Mouse (Mus musculus) liver, embryonic 12.5 days (tissue): ENCODE measurements around the gene Csnk1d. TPM values are rescaled to one million over a fixed set of nuclear protein-coding genes. Genes with fewer than 3 reads are reported as not detected.

Experiments used
- ATAC-seq: fragments of 200-750 bp; cut with Nextera tagmentation; 2 replicates; pipeline ENCODE4 v1.8.0; 2017; ENCODE audit warnings: moderate number of reproducible peaks, mild to moderate bottlenecking, moderate library complexity
- H3K27ac ChIP-seq: fragments of 300-500 bp; sonication (generic); 2 replicates; pipeline ENCODE4 v1.5.1; 2016; ENCODE audit warnings: mild to moderate bottlenecking
- H3K27me3 ChIP-seq: fragments of 300-500 bp; sonication (generic); replicated peaks from 2 replicates; pipeline ENCODE4 v1.6.1; 2016; ENCODE audit warnings: mild to moderate bottlenecking, moderate library complexity
- H3K36me3 ChIP-seq: fragments of 300-500 bp; sonication (generic); 2 replicates; pipeline ENCODE4 v1.6.1; 2016; ENCODE audit warnings: mild to moderate bottlenecking, moderate library complexity
- H3K4me1 ChIP-seq: fragments of 300-500 bp; sonication (generic); 2 replicates; pipeline ENCODE4 v1.6.1; 2016
- H3K4me2 ChIP-seq: fragments of 300-500 bp; sonication (generic); 2 replicates; pipeline ENCODE4 v1.6.1; 2016; ENCODE audit warnings: mild to moderate bottlenecking, moderate library complexity
- H3K4me3 ChIP-seq: fragments of 300-500 bp; sonication (generic); 2 replicates; pipeline ENCODE4 v1.5.1; 2016; ENCODE audit warnings: mild to moderate bottlenecking, moderate library complexity
- H3K9ac ChIP-seq: fragments of 300-500 bp; sonication (generic); 2 replicates; pipeline ENCODE4 v1.6.1; 2016; ENCODE audit warnings: mild to moderate bottlenecking, moderate library complexity
- H3K9me3 ChIP-seq: fragments of 300-500 bp; sonication (generic); replicated peaks from 2 replicates; pipeline ENCODE4 v1.6.1; 2016; ENCODE audit warnings: mild to moderate bottlenecking, moderate library complexity
- WGBS: fragments of 180-500 bp; shearing (Covaris S2); methylation state at CpG from one replicate; pipeline ENCODE4 v1.1.7; 2016; ENCODE audit not compliant: insufficient replicate concordance; 5-methylcytosine and 5-hydroxymethylcytosine counted together
- polyA plus RNA-seq: library from polyadenylated mRNA; unstranded; fragments of >200 nt; fragmentation: Nextera tagmentation; extraction: Ambion mirVana; gene quantifications from 2 replicates; pipeline ENCODE4 v1.2.1, GENCODE M21; 2016

Gene Csnk1d
- polyA plus RNA-seq, 1 experiment from 2014 or later = 61.1 TPM

DNA sequence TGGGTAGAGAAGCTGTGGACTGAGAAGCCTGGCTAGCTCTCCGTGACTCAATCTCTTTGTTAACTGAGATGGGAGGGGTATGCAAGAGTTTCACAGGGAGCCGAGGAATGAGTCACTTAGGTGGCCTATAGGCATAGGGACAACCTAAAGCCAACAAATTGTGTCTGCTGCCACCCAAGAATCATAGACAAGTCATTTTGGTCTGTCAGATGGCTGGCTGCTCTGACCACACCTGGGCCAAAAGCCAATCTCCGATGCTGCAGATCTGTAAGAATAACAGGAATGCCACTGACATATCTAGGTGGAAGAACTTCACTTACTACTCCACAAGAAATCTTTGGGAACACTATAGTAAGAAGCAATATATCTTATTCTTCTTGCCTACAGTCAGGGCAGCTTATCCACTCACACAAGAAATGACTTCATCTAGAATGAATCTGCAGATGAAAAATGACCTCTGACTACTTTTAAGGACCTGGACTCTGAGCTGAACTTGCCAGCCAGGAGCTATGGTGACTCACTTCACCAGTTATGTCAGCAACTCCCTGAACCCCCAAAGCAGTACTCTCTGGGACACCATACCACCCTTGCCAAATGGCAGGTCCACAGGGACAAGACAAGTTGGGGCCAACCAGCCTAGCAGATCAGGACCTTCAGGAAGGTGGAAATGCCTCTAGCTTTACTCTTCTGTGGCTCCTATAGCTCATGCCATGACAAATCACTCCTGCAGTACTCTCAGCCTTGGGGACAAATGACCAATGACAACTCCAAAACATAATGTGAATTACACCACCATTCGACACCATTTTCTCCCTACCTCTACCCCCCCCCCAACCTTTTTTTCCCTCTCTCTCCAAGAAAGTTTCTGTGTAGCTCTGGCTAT, 6.4 kb downstream of the Csnk1d start:
- peak overlapping the region; percentile 53; the same call in 1 of the 2 replicates for H3K27ac ChIP-seq
- WGBS = 83% methylated on average over 4 of the region's 4 CpGs
- no peak overlapping the region for H3K9ac ChIP-seq
- no peak overlapping the region for H3K4me3 ChIP-seq
- H3K27me3 ChIP-seq = no peaks in the 10 kb centered on the region
- peaks cover 94% of the 10 kb centered on the region for H3K4me1 ChIP-seq
- ATAC-seq = no peak
- no peak overlapping the region for H3K4me2 ChIP-seq
- H3K9me3 ChIP-seq = no peaks in the 10 kb centered on the region
- H3K36me3 ChIP-seq = peaks cover 83% of the 10 kb centered on the region

DNA sequence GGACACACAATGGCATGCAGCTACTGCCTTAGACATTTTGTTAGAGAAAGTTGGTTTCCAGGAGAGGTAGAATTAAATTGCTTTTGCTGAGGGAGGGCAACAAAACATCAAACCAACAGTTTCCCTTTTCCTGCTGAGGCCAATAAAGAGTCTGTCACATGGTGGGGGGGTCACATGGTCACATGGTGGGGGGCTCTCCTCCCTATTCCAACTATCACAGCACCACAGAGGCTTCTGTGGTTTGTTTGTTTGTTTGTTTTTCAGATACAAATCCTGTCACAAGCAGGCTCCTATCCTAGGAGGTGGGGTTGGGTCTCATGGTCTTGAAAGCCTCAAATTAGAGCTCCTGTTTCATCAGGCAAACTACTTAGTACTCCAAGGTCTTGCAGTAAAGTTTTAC, 8.7 kb downstream of the Csnk1d start:
- H3K4me2 ChIP-seq = no peak overlapping the region
- H3K27ac ChIP-seq = peak overlapping the region; percentile 73
- H3K4me3 ChIP-seq = no peak overlapping the region
- H3K4me1 ChIP-seq = peaks cover 91% of the 10 kb centered on the region
- H3K27me3 ChIP-seq = no peaks in the 10 kb centered on the region
- H3K9ac ChIP-seq = no peak overlapping the region; the same call in 1 of the 2 replicates
- no peaks in the 10 kb centered on the region for H3K9me3 ChIP-seq
- peaks cover 96% of the 10 kb centered on the region for H3K36me3 ChIP-seq
- ATAC-seq = no peak

DNA sequence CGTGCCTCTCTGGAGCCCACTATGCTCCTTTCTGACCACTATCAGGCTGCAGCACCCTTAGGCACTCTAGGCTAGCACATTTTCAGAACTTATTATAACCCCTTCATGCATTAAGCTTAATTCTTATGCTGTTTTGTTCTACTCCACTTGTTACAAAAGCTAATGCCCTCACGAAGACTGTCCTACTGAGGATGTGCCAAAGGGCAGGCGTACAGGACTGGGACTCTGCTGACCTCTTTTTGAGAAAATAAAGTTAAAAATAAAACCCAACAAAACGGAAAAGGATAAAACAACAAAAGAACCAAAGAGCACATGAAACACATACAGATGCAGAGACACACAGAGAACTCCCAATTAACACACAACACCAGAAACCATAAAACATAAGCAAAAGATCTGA, 9.5 kb downstream of the Csnk1d start:
- Histone ChIP-seq H3K36me3 (peaks cover 96% of the 10 kb centered on the region), H3K4me3 (no peak overlapping the region), H3K4me1 (peaks cover 84% of the 10 kb centered on the region), H3K9me3 (no peaks in the 10 kb centered on the region), H3K27ac (peak overlapping the region; percentile 73), H3K4me2 (no peak overlapping the region), H3K27me3 (no peaks in the 10 kb centered on the region), H3K9ac (no peak overlapping the region; the same call in 1 of the 2 replicates)
- 79% methylated on average over 4 of the region's 4 CpGs for WGBS
- no peak for ATAC-seq

DNA sequence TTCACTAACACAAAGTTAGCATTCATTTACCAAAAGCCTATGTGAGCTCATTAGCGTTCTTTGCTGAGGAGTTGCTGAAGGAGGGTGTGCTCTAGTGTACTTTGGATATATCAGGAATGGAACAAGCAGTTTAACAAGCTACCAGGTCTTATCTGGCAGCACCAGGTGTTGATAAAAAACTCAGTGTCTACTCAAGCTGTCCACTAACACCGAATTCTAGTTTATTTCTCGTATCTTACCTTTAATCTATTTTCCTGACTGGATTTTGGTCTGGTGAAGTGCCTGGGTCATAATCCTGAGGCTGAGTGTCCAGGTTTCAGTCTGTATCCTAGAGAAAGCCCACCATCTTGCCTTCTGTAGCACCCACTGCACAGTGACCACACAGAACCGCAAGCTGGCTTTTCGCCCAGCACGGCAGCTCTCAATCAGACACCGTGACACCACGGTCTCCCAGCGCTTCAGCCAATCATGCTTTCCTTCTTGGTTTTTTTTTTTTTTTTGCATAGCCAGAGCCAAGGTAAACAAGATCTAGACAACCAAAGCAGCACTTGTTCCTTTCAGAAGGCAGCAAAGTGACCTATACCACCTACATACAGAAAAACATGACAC, 10.6 kb downstream of the Csnk1d start:
- no peaks in the 10 kb centered on the region for H3K9me3 ChIP-seq
- WGBS = 21% methylated on average over 9 of the region's 9 CpGs
- peak overlapping the region; percentile 55 for H3K9ac ChIP-seq
- ATAC-seq = peak; percentile 93
- H3K36me3 ChIP-seq = peaks cover 96% of the 10 kb centered on the region
- peak overlapping the region; percentile 68 for H3K4me2 ChIP-seq
- peaks cover 73% of the 10 kb centered on the region for H3K4me1 ChIP-seq
- H3K27me3 ChIP-seq = no peaks in the 10 kb centered on the region
- H3K27ac ChIP-seq = peak overlapping the region; percentile 96
- peak overlapping the region; percentile 34 for H3K4me3 ChIP-seq

DNA sequence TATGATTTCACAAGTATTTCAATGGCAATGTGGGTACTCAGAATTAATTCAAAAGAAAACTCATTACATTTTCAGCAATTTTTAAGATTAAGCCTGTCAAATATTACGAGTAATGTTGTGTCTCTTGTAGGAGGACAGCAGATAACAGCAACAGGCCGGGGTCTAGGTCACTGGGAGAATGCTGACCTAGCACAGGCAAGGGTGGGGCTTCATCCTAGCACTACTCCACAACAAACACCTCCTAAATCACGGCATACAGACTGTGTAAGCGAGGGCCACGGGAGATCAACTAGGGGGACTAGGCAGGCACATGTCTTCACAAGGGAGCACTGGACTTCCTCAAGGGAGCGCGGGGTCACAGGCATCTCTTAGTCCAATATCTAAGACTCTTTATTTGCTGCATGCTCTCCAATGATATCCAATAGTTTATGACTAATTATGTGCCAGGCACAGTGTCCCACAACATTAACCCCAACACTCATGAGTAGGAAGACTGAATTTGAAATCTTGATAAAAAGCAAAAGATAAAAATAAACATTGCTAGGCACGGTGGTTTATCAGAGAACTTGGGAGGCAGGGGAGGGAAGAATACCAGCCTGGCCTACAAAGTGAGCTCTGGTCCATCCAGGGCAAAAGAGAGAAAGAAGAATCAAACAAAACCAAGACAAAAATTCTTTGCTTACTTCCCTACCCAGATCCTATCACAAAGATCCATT, 11.3 kb downstream of the Csnk1d start:
- Histone ChIP-seq H3K27me3 (no peaks in the 10 kb centered on the region), H3K4me2 (peak overlapping the region; percentile 68), H3K4me3 (peak overlapping the region; percentile 34), H3K4me1 (peaks cover 66% of the 10 kb centered on the region), H3K36me3 (peaks cover 98% of the 10 kb centered on the region), H3K27ac (peak overlapping the region; percentile 96), H3K9me3 (no peaks in the 10 kb centered on the region), H3K9ac (peak overlapping the region; percentile 55)
- WGBS = 42% methylated on average over 8 of the region's 8 CpGs
- ATAC-seq = peak; percentile 74

DNA sequence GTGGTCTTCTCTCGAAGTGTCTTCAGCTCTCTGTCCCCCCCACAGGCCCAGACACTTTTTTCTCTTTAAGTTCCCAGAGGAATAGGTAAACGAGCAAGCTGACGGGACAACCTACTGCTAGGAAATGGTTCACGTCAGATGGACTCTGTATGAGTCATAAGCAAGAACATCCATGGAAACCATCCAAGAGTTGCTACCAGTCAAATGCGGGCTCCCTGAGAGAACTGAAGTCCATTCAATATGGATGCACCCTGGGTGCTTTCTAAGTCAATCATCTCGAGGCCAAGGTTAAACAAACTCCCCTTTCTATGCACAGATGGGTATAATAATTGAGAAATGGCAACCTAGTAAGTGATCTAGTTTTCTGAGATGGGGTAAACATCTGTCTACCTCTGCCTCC, 17.8 kb downstream of the Csnk1d start:
- Histone ChIP-seq H3K4me1 (peaks cover 7% of the 10 kb centered on the region; the same call in 1 of the 2 replicates), H3K27ac (no peak overlapping the region), H3K27me3 (no peaks in the 10 kb centered on the region), H3K4me2 (no peak overlapping the region), H3K36me3 (peaks cover 100% of the 10 kb centered on the region), H3K4me3 (no peak overlapping the region), H3K9me3 (no peaks in the 10 kb centered on the region), H3K9ac (no peak overlapping the region)
- no peak for ATAC-seq
- 78% methylated on average over 6 of the region's 6 CpGs for WGBS

DNA sequence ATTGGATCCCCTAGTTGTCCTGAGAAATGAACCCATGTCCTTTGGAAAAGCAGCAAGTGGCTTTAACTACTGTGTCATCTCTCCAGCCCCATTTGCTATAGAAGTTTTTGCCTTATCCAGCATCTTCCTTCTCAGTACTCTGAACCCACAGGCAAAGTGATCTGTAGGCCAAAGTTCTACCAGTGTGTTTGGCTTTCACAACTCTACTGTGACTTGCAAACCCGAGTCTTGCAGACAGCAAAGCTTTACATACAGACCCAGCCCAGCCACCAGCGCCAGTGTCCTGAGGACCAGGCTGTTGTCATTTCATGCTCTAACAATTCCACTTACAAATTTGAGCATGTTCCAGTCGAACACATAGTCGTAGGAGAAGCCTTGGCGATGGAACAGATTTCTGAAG, 19.9 kb downstream of the Csnk1d start:
- Histone ChIP-seq H3K4me1 (no peaks in the 10 kb centered on the region), H3K4me3 (no peak overlapping the region), H3K36me3 (peaks cover 100% of the 10 kb centered on the region), H3K27me3 (no peaks in the 10 kb centered on the region), H3K27ac (no peak overlapping the region), H3K9ac (no peak overlapping the region), H3K9me3 (no peaks in the 10 kb centered on the region), H3K4me2 (no peak overlapping the region)
- 87% methylated on average over 5 of the region's 5 CpGs for WGBS
- no peak for ATAC-seq

DNA sequence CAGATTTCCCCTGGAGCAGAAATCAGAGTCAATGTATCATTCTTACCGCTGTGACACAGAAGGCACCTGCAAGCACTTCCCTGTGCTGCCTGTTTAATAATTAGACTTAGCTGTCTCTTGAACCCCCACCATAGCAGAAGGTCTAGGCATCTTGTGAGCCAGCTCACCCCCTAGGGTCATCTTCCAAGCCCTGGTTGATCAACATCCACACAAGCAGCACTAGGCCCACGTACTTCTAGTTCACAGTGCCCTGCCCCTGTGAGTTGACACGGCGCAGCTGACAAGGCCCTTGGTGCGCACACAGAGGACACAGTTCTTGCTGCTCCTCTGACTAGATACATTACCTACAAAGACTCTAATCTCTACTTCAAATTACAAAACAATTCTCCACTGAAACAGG, 21.4 kb downstream of the Csnk1d start:
- Histone ChIP-seq H3K4me2 (no peak overlapping the region), H3K4me3 (no peak overlapping the region), H3K27ac (no peak overlapping the region), H3K4me1 (0 out of 2 replicates have a peak, but pooled peaks cover 2% of the 10 kb centered on the region), H3K9ac (no peak overlapping the region), H3K9me3 (no peaks in the 10 kb centered on the region), H3K36me3 (peaks cover 100% of the 10 kb centered on the region), H3K27me3 (no peaks in the 10 kb centered on the region)
- WGBS = 94% methylated on average over 5 of the region's 5 CpGs
- ATAC-seq = no peak

DNA sequence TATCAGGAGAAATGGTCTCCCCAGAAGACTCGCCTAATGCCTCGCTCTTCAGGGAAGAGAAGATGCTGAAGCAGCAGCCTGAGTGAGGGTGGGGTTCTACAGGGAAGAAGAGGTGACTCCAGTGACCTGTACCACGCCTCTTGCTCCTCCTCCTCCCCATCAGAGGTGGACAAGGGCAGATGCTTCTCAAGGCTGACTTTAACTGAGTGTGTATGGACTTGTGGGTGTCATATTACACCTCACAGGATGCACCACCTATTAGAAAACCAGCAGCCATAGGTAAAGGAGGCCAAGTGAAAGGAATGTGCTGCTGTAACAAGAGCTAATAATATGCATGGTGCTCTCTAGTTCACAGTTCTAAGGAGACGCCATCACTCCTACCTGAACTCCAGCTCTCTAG, 25.5 kb downstream of the Csnk1d start:
- 85% methylated on average over 4 of the region's 4 CpGs for WGBS
- ATAC-seq = no peak
- H3K4me1 ChIP-seq = 0 out of 2 replicates have a peak, but pooled peaks cover 6% of the 10 kb centered on the region
- H3K4me2 ChIP-seq = no peak overlapping the region
- H3K36me3 ChIP-seq = peaks cover 100% of the 10 kb centered on the region
- no peak overlapping the region for H3K27ac ChIP-seq
- no peak overlapping the region for H3K9ac ChIP-seq
- H3K4me3 ChIP-seq = no peak overlapping the region
- no peaks in the 10 kb centered on the region for H3K9me3 ChIP-seq
- H3K27me3 ChIP-seq = no peaks in the 10 kb centered on the region

DNA sequence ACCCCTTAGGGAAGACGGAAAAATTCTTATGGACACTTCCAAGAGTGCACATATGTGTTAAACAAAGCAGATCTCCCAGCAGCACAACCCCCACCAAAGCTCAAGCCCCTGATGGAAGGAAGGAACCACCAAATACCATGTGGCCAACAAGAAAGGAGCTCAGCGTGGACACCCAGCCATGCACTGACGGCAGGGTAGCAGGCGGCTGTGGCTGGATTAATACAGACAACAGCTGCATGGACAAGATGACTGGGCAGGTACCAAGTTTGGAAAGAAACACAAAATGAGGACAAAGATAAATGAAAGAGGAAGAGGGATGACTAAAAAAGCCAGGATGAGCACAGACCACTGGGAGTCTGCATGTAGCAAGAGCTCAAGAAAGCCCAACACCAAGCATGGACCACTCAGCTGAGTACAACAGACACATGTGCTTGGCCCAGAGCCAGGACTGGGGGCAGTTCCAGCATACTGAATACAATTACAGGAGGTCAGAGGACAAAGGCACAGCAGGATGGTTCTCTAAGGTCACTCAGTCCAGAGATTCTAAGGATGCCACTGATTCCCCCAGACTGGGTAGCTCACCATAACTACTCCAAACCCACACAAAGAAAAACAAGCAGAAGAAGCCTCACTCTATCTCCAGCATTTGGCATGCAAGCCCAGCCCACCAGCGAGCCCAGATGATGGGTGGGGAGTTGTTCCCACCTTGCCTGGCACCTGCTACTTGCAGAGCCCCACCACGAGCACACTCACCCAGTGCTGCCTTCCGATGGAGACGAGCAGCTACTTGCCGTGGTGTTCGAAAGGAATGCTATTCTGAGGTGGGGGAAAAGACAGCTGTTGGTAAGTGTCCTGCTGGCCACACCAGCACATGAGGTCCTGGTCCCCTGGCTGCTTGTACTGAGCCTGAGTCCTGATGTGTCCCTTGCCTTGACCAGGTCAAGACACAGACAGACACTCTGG, 26.7 kb downstream of the Csnk1d start:
- no peak for ATAC-seq
- no peak overlapping the region for H3K4me3 ChIP-seq
- 87% methylated on average over 10 of the region's 10 CpGs for WGBS

DNA sequence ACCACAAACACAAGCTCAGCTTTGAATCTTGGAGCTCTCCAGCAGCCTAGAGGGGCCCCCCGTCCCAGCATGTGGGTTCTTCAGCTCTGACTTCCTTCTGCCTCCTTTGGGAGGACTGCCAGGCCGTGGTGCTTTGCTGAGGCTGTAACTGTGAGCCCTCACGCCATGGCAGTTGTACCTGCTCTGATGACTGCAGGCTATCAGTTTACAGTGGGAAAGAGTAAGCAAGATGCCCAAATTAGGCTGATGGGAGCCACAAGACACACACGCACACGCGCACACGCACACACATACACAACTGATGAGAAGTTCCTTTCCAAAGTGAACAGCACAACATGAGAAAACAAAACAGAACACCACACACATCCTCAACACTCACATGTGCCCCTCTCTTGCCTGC, 28.2 kb downstream of the Csnk1d start:
- 84% methylated on average over 7 of the region's 7 CpGs for WGBS
- peak overlapping the region; percentile 21; the same call in 1 of the 2 replicates for H3K27ac ChIP-seq
- H3K9me3 ChIP-seq = no peaks in the 10 kb centered on the region
- ATAC-seq = no peak
- H3K27me3 ChIP-seq = no peaks in the 10 kb centered on the region
- H3K4me3 ChIP-seq = no peak overlapping the region
- H3K4me2 ChIP-seq = no peak overlapping the region
- peaks cover 32% of the 10 kb centered on the region for H3K4me1 ChIP-seq
- no peak overlapping the region for H3K9ac ChIP-seq
- peaks cover 100% of the 10 kb centered on the region for H3K36me3 ChIP-seq

More for the DNA sequence above, 26.7 kb downstream of the Csnk1d start:
- Histone ChIP-seq H3K27me3 (no peaks in the 10 kb centered on the region), H3K9ac (no peak overlapping the region), H3K27ac (no peak overlapping the region), H3K4me1 (peaks cover 17% of the 10 kb centered on the region), H3K4me2 (no peak overlapping the region), H3K36me3 (peaks cover 100% of the 10 kb centered on the region), H3K9me3 (no peaks in the 10 kb centered on the region)
